In the genomic region with DNA sequence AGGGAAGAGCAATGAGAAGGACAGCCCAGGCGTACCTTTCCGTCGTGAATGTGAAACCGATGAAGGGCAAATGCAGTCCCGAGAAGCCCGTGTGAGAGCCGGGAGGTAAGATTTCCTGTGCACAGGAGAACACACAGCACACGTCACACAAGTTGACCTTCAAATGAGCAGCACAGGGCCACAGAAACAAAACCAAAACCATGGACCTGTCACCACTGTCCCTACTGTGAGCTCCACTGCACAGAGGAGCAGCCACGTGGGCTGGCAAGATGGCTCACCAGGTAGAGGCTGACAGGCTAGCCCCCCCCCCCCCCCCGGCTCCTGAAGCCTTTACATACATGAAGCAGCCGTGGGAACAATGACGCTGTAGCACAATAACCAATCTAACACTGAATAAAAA, we compare ENCODE assay signal across 35 mouse cellular contexts. TPM values are rescaled to one million over a fixed set of nuclear protein-coding genes. Genes with fewer than 3 reads are reported as not detected.
"Had no signal": no experiment of that assay in that cellular context is flagged by ENCODE, and none has a peak within 500 bp of the region (broad histone marks: within the 10 kb centered on the region; RNA-seq: fewer than 3 reads in every experiment).

No protein-coding gene starts in this region.

- H3K4me3 ChIP-seq: limb, embryonic 10.5 days; limb, embryonic 12.5 days; limb, embryonic 13.5 days; limb, embryonic 15.5 days; liver, embryonic 12.5 days; liver, embryonic 13.5 days; liver, embryonic 15.5 days; lung, embryonic 15.5 days; megakaryocyte, embryonic 14.5 days; midbrain, embryonic 10.5 days; midbrain, embryonic 12.5 days; midbrain, embryonic 13.5 days; midbrain, embryonic 15.5 days; myocyte; neural tube, embryonic 12.5 days had no signal

- H3K9me3 ChIP-seq: limb, embryonic 10.5 days; limb, embryonic 12.5 days; limb, embryonic 13.5 days; limb, embryonic 15.5 days; liver, embryonic 12.5 days; liver, embryonic 13.5 days; liver, embryonic 15.5 days; lung, embryonic 15.5 days; midbrain, embryonic 10.5 days; midbrain, embryonic 12.5 days; midbrain, embryonic 13.5 days; midbrain, embryonic 15.5 days; neural tube, embryonic 12.5 days had no signal

- H3K9ac ChIP-seq: limb, embryonic 12.5 days; limb, embryonic 13.5 days; limb, embryonic 15.5 days; liver, embryonic 12.5 days; liver, embryonic 13.5 days; liver, embryonic 14.5 days; liver, embryonic 15.5 days; liver, postnatal 0 days; lung, embryonic 14.5 days; lung, embryonic 15.5 days; midbrain, embryonic 12.5 days; midbrain, embryonic 13.5 days; midbrain, embryonic 15.5 days; neural tube, embryonic 12.5 days had no signal

- DNase-seq: left cerebral cortex, postnatal 4 days; liver; liver, embryonic 13.5 days; liver, postnatal 0 days; lung, adult 18-20 months; lung, adult 2 months; lung, embryonic 14.5 days; lung, postnatal 10 days; lung, postnatal 14 days; lung, postnatal 36 days; lung, postnatal 4 days; midbrain, embryonic 14.5 days had no signal

- H3K27ac ChIP-seq: limb, embryonic 10.5 days; limb, embryonic 12.5 days; limb, embryonic 13.5 days; limb, embryonic 15.5 days; liver, embryonic 12.5 days; liver, embryonic 13.5 days; liver, embryonic 14.5 days; liver, embryonic 15.5 days; lung, embryonic 15.5 days; macrophage; midbrain, embryonic 10.5 days; midbrain, embryonic 12.5 days; midbrain, embryonic 13.5 days; midbrain, embryonic 15.5 days; neural tube, embryonic 12.5 days had no signal

- ATAC-seq: liver, embryonic 12.5 days; liver, postnatal 0 days; lung, postnatal 0 days; midbrain, embryonic 13.5 days; midbrain, embryonic 15.5 days; midbrain, embryonic 16.5 days had no signal

- H3K4me1 ChIP-seq: limb, embryonic 10.5 days; limb, embryonic 12.5 days; limb, embryonic 13.5 days; limb, embryonic 15.5 days; liver, embryonic 12.5 days; liver, embryonic 15.5 days; midbrain, embryonic 12.5 days; midbrain, embryonic 13.5 days; midbrain, embryonic 15.5 days; neural tube, embryonic 12.5 days had no signal

- H3K27me3 ChIP-seq: limb, embryonic 12.5 days; limb, embryonic 13.5 days; limb, embryonic 15.5 days; liver, embryonic 12.5 days; liver, embryonic 13.5 days; liver, embryonic 15.5 days; lung, embryonic 15.5 days; midbrain, embryonic 12.5 days; midbrain, embryonic 13.5 days; midbrain, embryonic 15.5 days; neural tube, embryonic 12.5 days had no signal

- H3K4me2 ChIP-seq: limb, embryonic 12.5 days; limb, embryonic 13.5 days; limb, embryonic 15.5 days; liver, embryonic 11.5 days; liver, embryonic 12.5 days; liver, embryonic 13.5 days; liver, embryonic 15.5 days; lung, embryonic 14.5 days; lung, embryonic 15.5 days; midbrain, embryonic 11.5 days; midbrain, embryonic 12.5 days; midbrain, embryonic 13.5 days; midbrain, embryonic 15.5 days; neural tube, embryonic 12.5 days had no signal

RNA-seq across cellular contexts. Expression of a gene that starts 54.1 kb away (rescaled TPM):
- total RNA-seq: megakaryocyte progenitor cell, adult 5-6 weeks; monocyte, adult 5-6 weeks had no signal
- polyA plus RNA-seq: macrophage; neural tube, embryonic 11.5 days had no signal
